Mouse (Mus musculus): ENCODE results near the gene Phlda3. TPM values are rescaled to one million over a fixed set of nuclear protein-coding genes. Genes with fewer than 3 reads are reported as not detected.

Phlda3 gene
- 0.52 TPM for polyA plus RNA-seq (2017; shearing (Covaris generic))

GRCm38 (mm10) chr1:135765645-135766591 lies at the start of gene Phlda3:
Phlda3 (plus strand) TSS chr1:135766119.

GRCm38 (mm10) chr1:135719983-135720382 lies 45.9 kb upstream of the Phlda3 start, which contains the start of gene Csrp1:
Csrp1 (plus strand) TSS chr1:135720061.

GRCm38 (mm10) chr1:135778780-135779535 lies 13.0 kb downstream of the Phlda3 start, which contains the start of gene Tnni1:
Tnni1 (plus strand) TSS chr1:135779434.

GRCm38 (mm10) chr1:135818481-135819086 lies 52.7 kb downstream of the Phlda3 start, which contains the start of gene Lad1:
Lad1 (plus strand) TSS chr1:135818598.

Other genes starting within 250 kb of the Phlda3 start
- not detected for gene Nav1, start 158.8 kb upstream of the Phlda3 start, polyA plus RNA-seq (2017; shearing (Covaris generic))
- 91.3 TPM for gene Csrp1, start 46.1 kb upstream of the Phlda3 start, polyA plus RNA-seq (2017; shearing (Covaris generic))
- gene Tnni1, start 13.3 kb downstream of the Phlda3 start, polyA plus RNA-seq (2017; shearing (Covaris generic)), result not detected
- gene Lad1, start 52.5 kb downstream of the Phlda3 start, polyA plus RNA-seq (2017; shearing (Covaris generic)), result not detected
- gene Tnnt2, start 70.2 kb downstream of the Phlda3 start, polyA plus RNA-seq (2017; shearing (Covaris generic)), result not detected
- not detected for gene Pkp1, start 153.1 kb downstream of the Phlda3 start, polyA plus RNA-seq (2017; shearing (Covaris generic))
- not detected for gene Igfn1, start 240.2 kb downstream of the Phlda3 start, polyA plus RNA-seq (2017; shearing (Covaris generic))
- 16.6 TPM for gene Tmem9, start 242.0 kb downstream of the Phlda3 start, polyA plus RNA-seq (2017; shearing (Covaris generic))